Mouse (Mus musculus) heart, adult 2 months (tissue): Measurements from ENCODE around the gene Polr3gl. TPM values are rescaled to one million over a fixed set of nuclear protein-coding genes. Genes with fewer than 3 reads are reported as not detected.

Experiments
- DNase-seq, 2 experiments: peaks; one replicate each; pipeline ENCODE4 v3.0.0; 2021
- H3K27ac ChIP-seq: fragments of 200-600 bp; 2 replicates; pipeline ENCODE4 v1.8.1; 2022
- H3K27me3 ChIP-seq: fragments of 200-500 bp; 2 replicates; pipeline ENCODE4 v1.6.1; 2012; ENCODE audit warnings: mild to moderate bottlenecking, low read length, inconsistent platforms, mixed read lengths; ENCODE audit not compliant: control insufficient read depth, insufficient read depth
- H3K36me3 ChIP-seq: fragments of 200-500 bp; 2 replicates; pipeline ENCODE4 v1.6.1; 2012; ENCODE audit warnings: low read length, inconsistent platforms; ENCODE audit not compliant: control insufficient read depth, insufficient read depth
- H3K4me1 ChIP-seq: fragments of 200-500 bp; 2 replicates; pipeline ENCODE4 v1.6.1; 2011; ENCODE audit warnings: low read length; ENCODE audit not compliant: control insufficient read depth, insufficient read depth
- H3K4me3 ChIP-seq: fragments of 200-600 bp; 2 replicates; pipeline ENCODE4 v1.8.1; 2022
- H3K79me2 ChIP-seq: fragments of 200-500 bp; replicated peaks from 2 replicates; pipeline ENCODE4 v1.6.1; 2012; ENCODE audit warnings: mild to moderate bottlenecking, inconsistent platforms, low read length, moderate library complexity, mixed read lengths; ENCODE audit not compliant: control insufficient read depth, insufficient read depth
- H3K9ac ChIP-seq: fragments of 200-500 bp; 2 replicates; pipeline ENCODE4 v1.6.1; 2012; ENCODE audit warnings: low read depth, mild to moderate bottlenecking, control low read depth, inconsistent platforms, low read length, mixed read lengths
- CTCF ChIP-seq: fragments of 200-600 bp; IDR thresholded peaks from 2 replicates; pipeline ENCODE4 v1.8.1; 2022; ENCODE audit warnings: antibody characterized with exemption, mild to moderate bottlenecking, moderate library complexity
- EP300 ChIP-seq: fragments of 200-500 bp; IDR thresholded peaks from 2 replicates; pipeline ENCODE4 v1.6.1; 2011; ENCODE audit warnings: low read depth, low read length, control low read depth; ENCODE audit not compliant: insufficient read depth
- POLR2A ChIP-seq: fragments of 200-500 bp; IDR thresholded peaks from 2 replicates; pipeline ENCODE4 v1.6.1; 2011; ENCODE audit warnings: mild to moderate bottlenecking, low read depth, low read length, control low read depth; ENCODE audit not compliant: insufficient read depth
- WGBS: fragments of 180-500 bp; shearing (Covaris S2); methylation state at CpG from one replicate; pipeline ENCODE4 v1.1.7; 2018; 5-methylcytosine and 5-hydroxymethylcytosine counted together
- intact Hi-C: fragments of 180-260 bp; cut with DNase I; formaldehyde crosslinking; loops from one replicate; pipeline ENCODE4 v1.15.1; 2025
- polyA plus RNA-seq: library from polyadenylated mRNA; depleted of rRNA; stranded (reverse); fragments of >200 nt; gene quantifications from 2 replicates; pipeline ENCODE4 v1.2.3, GENCODE M21; 2012
- total RNA-seq, 2 experiments: library from RNA; stranded (reverse); gene quantifications; 2 replicates each; pipeline ENCODE4 v1.2.3; 2021

The Polr3gl gene
- total and polyA plus RNA-seq, 3 experiments, result 20.1 to 35.0 (median 24.3) TPM

- Histone ChIP-seq H3K4me3 (no peak overlapping the region), H3K4me1 (peaks cover 52% of the 10 kb centered on the region), H3K36me3 (no peaks in the 10 kb centered on the region; the same call in 1 of the 2 replicates), H3K27ac (peak overlapping the region; percentile 100), H3K9ac (peak overlapping the region; percentile 11; the same call in 1 of the 2 replicates), H3K79me2 (no peaks in the 10 kb centered on the region), H3K27me3 (no peaks in the 10 kb centered on the region)
- peak; percentile 70 to 81 for DNase-seq
- 36% methylated on average over 16 of the region's 16 CpGs for WGBS
- intact Hi-C loops, result no loop called here
- TF ChIP-seq EP300, result peak; percentile 85
- TF ChIP-seq CTCF, result no peak
- TF ChIP-seq POLR2A, result peak; percentile 66
Measured at GRCm38 (mm10) chr3:96571896-96572698, 21.9 kb downstream of the Polr3gl start.

DNA sequence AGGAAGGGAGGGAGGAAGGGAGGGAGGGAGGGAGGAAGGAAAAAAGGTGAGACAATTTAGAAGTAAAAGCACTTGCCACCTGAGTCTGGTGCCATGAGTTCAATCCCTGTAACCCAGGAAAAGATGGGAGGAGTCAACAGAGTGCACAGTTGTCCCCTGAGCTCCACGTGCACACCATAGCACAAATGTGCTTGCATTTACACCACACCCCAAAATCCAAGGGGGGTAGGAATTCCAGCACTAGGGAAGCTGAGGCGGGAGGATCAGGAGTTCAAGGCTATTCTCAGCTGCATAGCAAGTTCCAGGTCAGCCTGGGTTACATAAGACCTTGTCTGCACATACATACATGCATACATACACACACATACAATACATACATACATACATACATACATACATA lies 22.6 kb downstream of the Polr3gl start:
- peak overlapping the region; percentile 10; the same call in 1 of the 2 replicates for H3K9ac ChIP-seq
- peak overlapping the region; percentile 100 for H3K27ac ChIP-seq
- H3K27me3 ChIP-seq, result no peaks in the 10 kb centered on the region
- peak in 1 of 2 experiments; percentile 31 for DNase-seq
- 39% methylated on average over 2 of the region's 2 CpGs for WGBS
- no peaks in the 10 kb centered on the region; the same call in 1 of the 2 replicates for H3K36me3 ChIP-seq
- no peaks in the 10 kb centered on the region for H3K79me2 ChIP-seq
- peaks cover 50% of the 10 kb centered on the region for H3K4me1 ChIP-seq
- intact Hi-C loops, result no loop called here
- TF ChIP-seq EP300, result no peak
- TF ChIP-seq POLR2A, result no peak
- TF ChIP-seq CTCF, result no peak
- H3K4me3 ChIP-seq, result no peak overlapping the region

DNA sequence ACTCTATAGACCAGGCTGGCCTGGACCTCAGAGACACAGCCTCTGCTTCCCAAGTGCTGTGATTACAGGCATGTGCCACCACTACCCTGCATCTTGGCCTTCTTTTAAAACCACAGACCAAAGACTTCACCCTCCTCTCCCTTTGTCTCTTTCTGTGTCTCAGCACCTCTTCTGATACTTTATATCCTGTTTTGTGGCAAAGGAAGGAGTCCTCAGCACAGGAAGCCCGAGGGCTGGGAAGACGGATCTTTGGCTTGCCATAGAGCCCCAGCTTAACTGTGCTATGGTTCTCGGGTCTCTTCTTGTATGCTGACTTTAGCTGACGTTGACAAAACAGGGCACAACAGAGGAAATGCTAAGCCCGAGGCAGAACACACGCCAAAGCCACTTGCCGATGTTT lies 23.3 kb downstream of the Polr3gl start:
- Histone ChIP-seq H3K27me3 (no peaks in the 10 kb centered on the region), H3K36me3 (no peaks in the 10 kb centered on the region; the same call in 1 of the 2 replicates), H3K79me2 (no peaks in the 10 kb centered on the region), H3K4me1 (peaks cover 46% of the 10 kb centered on the region), H3K9ac (peak overlapping the region; percentile 10; the same call in 1 of the 2 replicates), H3K27ac (peak overlapping the region; percentile 100), H3K4me3 (peak overlapping the region; percentile 4; the same call in 1 of the 2 replicates)
- no peak; the same call in 1 of the 2 replicates for TF ChIP-seq POLR2A
- no peak for TF ChIP-seq CTCF
- no peak for TF ChIP-seq EP300
- WGBS, result 21% methylated on average over 7 of the region's 7 CpGs
- DNase-seq, result peak; percentile 44 to 45
- intact Hi-C loops, result no loop called here

DNA sequence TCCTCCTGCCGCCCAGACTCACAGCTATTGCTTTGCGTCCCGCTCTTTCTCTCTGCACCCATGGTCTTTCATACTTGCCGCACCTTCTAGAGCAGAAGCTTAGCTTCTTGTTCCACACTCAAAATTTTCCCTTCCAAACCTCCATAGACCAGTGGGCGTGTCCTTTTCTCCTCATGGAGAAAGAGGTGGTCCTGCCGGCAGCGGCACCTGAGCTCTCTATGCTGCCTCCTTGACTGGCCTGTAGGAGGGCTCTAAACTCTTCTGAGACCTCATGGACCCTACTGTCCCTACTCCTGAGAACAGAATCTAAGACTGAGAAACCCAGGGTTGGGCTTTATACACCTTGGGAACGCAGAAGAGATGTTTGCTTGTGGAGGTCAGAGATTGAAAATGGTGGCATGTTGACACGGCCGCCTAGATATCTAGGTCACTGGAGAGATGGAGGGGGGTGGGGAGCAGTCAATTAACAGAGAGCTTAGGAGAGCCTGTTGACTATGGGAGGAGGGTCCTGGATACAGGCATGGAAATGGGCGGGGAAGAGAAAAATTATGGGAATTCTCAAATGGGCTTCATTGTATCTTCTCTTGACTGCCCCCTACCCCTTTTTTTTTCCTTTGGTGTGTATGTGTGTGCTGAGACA lies 23.9 kb downstream of the Polr3gl start:
- peaks cover 42% of the 10 kb centered on the region for H3K4me1 ChIP-seq
- TF ChIP-seq EP300 (no peak), CTCF (no peak)
- H3K36me3 ChIP-seq, result no peaks in the 10 kb centered on the region; the same call in 1 of the 2 replicates
- H3K79me2 ChIP-seq, result no peaks in the 10 kb centered on the region
- intact Hi-C loops, result no loop called here
- 71% methylated on average over 11 of the region's 11 CpGs for WGBS
- peak overlapping the region; percentile 39 for H3K4me3 ChIP-seq
- H3K27ac ChIP-seq, result peak overlapping the region; percentile 100
- H3K27me3 ChIP-seq, result no peaks in the 10 kb centered on the region
- DNase-seq, result no peak
- H3K9ac ChIP-seq, result peak overlapping the region; percentile 21

DNA sequence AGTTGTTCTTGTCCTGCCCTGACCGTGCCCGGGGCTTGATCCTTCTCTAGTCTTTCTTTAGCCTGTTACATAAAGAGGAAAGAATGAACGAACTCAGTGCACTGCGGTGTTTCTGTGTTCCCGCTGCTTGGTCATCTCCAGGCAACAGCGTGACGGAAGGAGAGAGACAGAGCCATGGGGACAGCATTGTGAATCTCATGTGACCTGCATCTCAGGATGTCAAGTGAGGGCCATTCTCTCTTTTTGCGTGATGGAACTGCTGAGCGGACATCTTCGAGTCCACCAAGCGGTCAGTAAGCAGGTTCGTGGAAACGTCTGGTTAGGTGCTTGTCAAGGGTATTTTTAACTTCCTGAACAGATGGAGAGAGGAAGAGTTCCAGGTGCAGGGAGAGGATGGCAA lies 24.5 kb downstream of the Polr3gl start:
- no peaks in the 10 kb centered on the region; the same call in 1 of the 2 replicates for H3K36me3 ChIP-seq
- 0 out of 2 replicates have a peak, but pooled peaks have one; percentile 28 for TF ChIP-seq POLR2A
- TF ChIP-seq EP300, result peak; percentile 97
- no peak for TF ChIP-seq CTCF
- H3K4me1 ChIP-seq, result peaks cover 42% of the 10 kb centered on the region
- intact Hi-C loops, result no loop called here
- peak overlapping the region; percentile 21 for H3K9ac ChIP-seq
- 62% methylated on average over 13 of the region's 13 CpGs for WGBS
- peak; percentile 52 to 68 for DNase-seq
- peak overlapping the region; percentile 39; the same call in 1 of the 2 replicates for H3K4me3 ChIP-seq
- H3K79me2 ChIP-seq, result no peaks in the 10 kb centered on the region
- peak overlapping the region; percentile 100 for H3K27ac ChIP-seq
- H3K27me3 ChIP-seq, result no peaks in the 10 kb centered on the region
